Mouse (Mus musculus) hematopoietic stem cell, adult 5-6 weeks (primary cell): ENCODE data around the gene Dnase1l2. TPM values are rescaled to one million over a fixed set of nuclear protein-coding genes. Genes with fewer than 3 reads are reported as not detected.
A peak's percentile ranks its signal among the peaks of the same experiment; 100 is the strongest.

Experiments
- ATAC-seq, 2 experiments: fragments of 125-278 bp in 1 of 2; replicated peaks in 1 of 2; 2 replicates each; pipeline ENCODE4 v1.8.0; 2016 to 2017; ENCODE audit warnings: inconsistent platforms in 2 of 2, mild to moderate bottlenecking in 2 of 2, moderate number of reproducible peaks in 2 of 2, low read depth in 1 of 2, moderate TSS enrichment in 1 of 2; ENCODE audit not compliant: low FRiP score in 2 of 2, poor library complexity in 2 of 2, severe bottlenecking in 2 of 2, insufficient read depth in 1 of 2, low TSS enrichment in 1 of 2
- total RNA-seq: library from RNA; stranded (forward); fragments of 172-1452, 232-1000 nt; gene quantifications from 2 replicates; pipeline ENCODE4 v1.2.3, GENCODE M21; 2017

Dnase1l2 gene
- total RNA-seq, 1 experiment from 2014 or later: not detected

DNA sequence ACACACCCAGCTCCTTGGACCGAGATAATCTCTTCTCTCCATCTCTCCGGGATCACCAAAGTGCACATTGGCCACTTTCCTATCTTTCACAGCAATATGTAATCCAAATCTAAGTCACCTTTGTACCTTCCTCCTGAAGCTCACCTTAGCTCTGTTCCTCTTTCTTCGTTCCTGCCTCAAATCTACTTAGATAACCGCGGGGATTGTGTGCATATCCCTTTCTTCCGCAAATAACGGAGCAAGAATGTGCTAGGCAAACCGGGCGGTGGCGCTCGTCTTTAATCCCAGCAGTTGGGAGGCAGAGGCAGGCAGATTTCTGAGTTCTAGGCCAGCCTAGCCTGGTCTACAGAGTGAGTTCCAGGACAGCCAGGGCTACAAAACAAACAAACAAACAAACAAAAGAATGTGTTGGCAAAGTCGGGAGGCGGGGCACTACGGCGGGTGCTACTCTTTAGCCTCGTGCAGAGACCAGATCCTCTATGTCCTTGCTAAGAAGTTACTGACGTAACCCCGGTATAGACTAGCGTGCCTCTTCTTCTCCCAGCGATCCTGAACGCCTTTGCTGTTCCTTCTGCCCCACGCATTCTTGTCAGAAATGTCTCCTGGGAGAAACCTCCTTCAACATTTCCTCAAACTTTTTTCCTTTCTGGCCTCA, 29.2 kb downstream of the Dnase1l2 start:
- ATAC-seq: peak; percentile 2 to 27; a peak in 1 of 4 replicates

- no peak for ATAC-seq
These were observed 35.6 kb downstream of the Dnase1l2 start for GRCm38 (mm10) chr17:24407116-24407803.

GRCm38 (mm10) chr17:24402371-24402770, 40.5 kb downstream of the Dnase1l2 start:
- ATAC-seq: no peak

- no peak for ATAC-seq
These were observed 48.4 kb downstream of the Dnase1l2 start for GRCm38 (mm10) chr17:24394456-24394855.

DNA sequence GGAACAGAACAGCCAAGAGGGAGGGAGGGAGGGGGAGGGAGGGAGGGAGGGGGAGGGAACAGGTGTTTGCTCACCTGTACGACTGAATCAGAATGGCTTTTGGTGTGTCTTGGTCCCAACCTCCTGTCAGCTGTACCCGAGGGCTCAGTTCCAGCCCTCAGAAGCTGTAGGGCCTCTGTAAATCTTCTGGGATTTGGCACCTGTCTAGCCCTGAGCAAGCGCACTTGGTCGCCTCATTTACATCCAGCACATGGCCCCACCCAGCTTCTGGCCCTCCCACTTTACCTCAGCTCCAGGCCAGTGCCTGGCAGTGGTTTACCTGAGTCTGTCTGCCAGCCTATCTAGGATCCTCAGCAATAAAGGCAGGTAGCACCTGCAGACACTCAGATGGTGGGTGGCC, 49.4 kb downstream of the Dnase1l2 start:
- ATAC-seq: no peak

- 0 out of 4 replicates have a peak, but pooled peaks of 1 of the 2 experiments have one; percentile 25 for ATAC-seq
These were observed 51.8 kb downstream of the Dnase1l2 start for GRCm38 (mm10) chr17:24391149-24391548.

Other genes starting within 250 kb of the Dnase1l2 start
- 7.4 and 7.8 TPM in 2 replicates for gene Tbc1d24, start 237.5 kb downstream of the Dnase1l2 start, total RNA-seq
- 0.20 and 0.63 TPM in 2 replicates for gene Ntn3, start 233.6 kb downstream of the Dnase1l2 start, total RNA-seq
- gene Tedc2, start 222.3 kb downstream of the Dnase1l2 start, total RNA-seq: 16.1 and 23.7 TPM in 2 replicates
- gene Ccnf, start 191.6 kb downstream of the Dnase1l2 start, total RNA-seq: 18.1 and 21.1 TPM in 2 replicates
- gene Abca17, start 92.0 kb downstream of the Dnase1l2 start, total RNA-seq: 0.25 TPM in 1 of 2 replicates, not detected in the other
- gene Abca3, start 91.2 kb downstream of the Dnase1l2 start, total RNA-seq: 12.8 and 14.2 TPM in 2 replicates
- gene Rnps1, start 28.5 kb downstream of the Dnase1l2 start, total RNA-seq: 160 and 256 TPM in 2 replicates
- 21.2 and 30.8 TPM in 2 replicates for gene Eci1, start 16.5 kb downstream of the Dnase1l2 start, total RNA-seq
- gene E4f1, start 27.2 kb upstream of the Dnase1l2 start, total RNA-seq: 12.1 and 22.6 TPM in 2 replicates
- 12.9 and 13.3 TPM in 2 replicates for gene Pgp, start 27.3 kb upstream of the Dnase1l2 start, total RNA-seq
- gene Bricd5, start 30.8 kb upstream of the Dnase1l2 start, total RNA-seq: 1.2 TPM in 1 of 2 replicates, not detected in the other
- gene Mlst8, start 36.0 kb upstream of the Dnase1l2 start, total RNA-seq: 9.2 and 31.8 TPM in 2 replicates
- not detected in 2 replicates for gene Caskin1, start 45.5 kb upstream of the Dnase1l2 start, total RNA-seq
- gene Traf7, start 84.8 kb upstream of the Dnase1l2 start, total RNA-seq: 72.9 and 85.6 TPM in 2 replicates
- gene Rab26, start 91.1 kb upstream of the Dnase1l2 start, total RNA-seq: 1.4 TPM in 1 of 2 replicates, not detected in the other
- 13.3 and 17.9 TPM in 2 replicates for gene Pkd1, start 106.7 kb upstream of the Dnase1l2 start, total RNA-seq
- 25.1 and 59.3 TPM in 2 replicates for gene Tsc2, start 189.5 kb upstream of the Dnase1l2 start, total RNA-seq
- 11.1 and 14.5 TPM in 2 replicates for gene Nthl1, start 189.6 kb upstream of the Dnase1l2 start, total RNA-seq
- 2.2 and 4.7 TPM in 2 replicates for gene Slc9a3r2, start 207.2 kb upstream of the Dnase1l2 start, total RNA-seq
- not detected in 2 replicates for gene Npw, start 215.4 kb upstream of the Dnase1l2 start, total RNA-seq
- 19.7 and 22.8 TPM in 2 replicates for gene Zfp598, start 226.6 kb upstream of the Dnase1l2 start, total RNA-seq
- gene Syngr3, start 246.8 kb upstream of the Dnase1l2 start, total RNA-seq: 0.25 TPM in 1 of 2 replicates, not detected in the other